Mouse (Mus musculus) adrenal gland, postnatal 10 days (tissue): ENCODE data around the gene Uggt1. TPM values are rescaled to one million over a fixed set of nuclear protein-coding genes. Genes with fewer than 3 reads are reported as not detected.

Experiments used
- DNase-seq: peaks from one replicate; pipeline ENCODE4 v3.0.0; 2021; ENCODE audit warnings: mixed read lengths
- total RNA-seq, 2 experiments: library from RNA; stranded (reverse); gene quantifications; 2 replicates each; pipeline ENCODE4 v1.2.3; 2021

Uggt1 gene
- total RNA-seq, 2 experiments from 2014 or later = 35.2 to 44.5 TPM

- DNase-seq = no peak
Measured at GRCm38 (mm10) chr1:36180038-36180437, 64.5 kb downstream of the Uggt1 start.

DNA sequence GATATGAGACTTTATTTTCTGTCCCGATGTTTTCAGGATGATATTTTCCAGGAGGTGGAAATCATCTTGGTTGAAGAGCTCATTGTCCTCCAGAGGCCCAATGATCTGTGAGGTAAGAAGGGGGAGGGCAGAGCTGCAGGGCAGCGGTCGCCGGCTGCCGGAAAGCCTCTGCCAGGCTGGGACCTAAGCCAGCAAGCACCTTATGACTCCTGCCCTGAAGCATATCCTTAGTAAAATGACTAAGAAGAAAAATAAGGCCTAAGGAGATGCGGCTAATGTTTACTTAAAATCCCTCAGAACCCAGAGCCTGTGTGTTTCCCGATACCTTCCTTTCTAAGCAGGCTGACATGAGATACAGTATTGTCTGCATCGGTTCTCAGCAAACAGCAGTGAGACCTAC lies 71.1 kb downstream of the Uggt1 start:
- no peak for DNase-seq

DNA sequence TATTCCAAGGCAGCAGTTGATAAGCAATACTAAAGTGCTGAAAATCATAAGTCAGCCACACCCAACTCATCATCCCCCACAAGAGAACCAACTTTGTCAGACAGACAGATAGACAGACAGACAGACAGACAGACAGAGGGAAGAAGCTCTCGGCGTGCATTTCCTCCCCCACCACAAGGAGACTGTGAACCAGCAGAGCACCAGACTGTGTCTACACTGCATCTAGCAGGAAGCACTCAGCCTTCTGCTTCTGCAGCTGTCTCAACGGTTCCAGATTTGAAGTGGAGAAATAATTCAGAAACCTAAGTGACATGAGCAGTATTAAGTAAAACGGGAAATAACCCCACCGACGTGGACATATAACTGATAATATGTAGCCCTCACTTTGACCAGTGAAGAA lies 71.6 kb downstream of the Uggt1 start:
- DNase-seq = no peak

- DNase-seq = no peak
Measured at GRCm38 (mm10) chr1:36162687-36163086, 81.8 kb downstream of the Uggt1 start.

DNA sequence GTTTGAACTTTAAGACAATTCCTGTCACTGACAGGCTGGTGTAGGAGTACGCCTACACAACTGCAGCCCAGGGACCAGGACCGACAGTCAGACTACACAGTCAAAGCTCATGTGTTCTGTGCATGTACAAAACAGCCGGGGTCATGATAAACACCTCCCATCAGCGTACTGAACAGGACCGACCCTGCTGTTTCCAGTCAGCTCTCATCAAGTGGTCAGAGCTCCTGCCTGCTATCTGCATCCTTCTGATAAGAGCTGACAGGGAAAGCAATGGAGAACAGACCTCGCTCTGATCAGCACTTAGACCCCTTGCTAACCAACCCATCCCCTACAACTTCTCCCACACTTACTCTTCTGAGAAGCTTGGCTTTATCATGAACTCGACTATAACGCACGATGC lies 83.3 kb downstream of the Uggt1 start:
- no peak for DNase-seq

- no peak for DNase-seq
Measured at GRCm38 (mm10) chr1:36160246-36160645, 84.3 kb downstream of the Uggt1 start.

- peak; percentile 31 for DNase-seq
Measured at GRCm38 (mm10) chr1:36149411-36149810, 95.1 kb downstream of the Uggt1 start.

DNA sequence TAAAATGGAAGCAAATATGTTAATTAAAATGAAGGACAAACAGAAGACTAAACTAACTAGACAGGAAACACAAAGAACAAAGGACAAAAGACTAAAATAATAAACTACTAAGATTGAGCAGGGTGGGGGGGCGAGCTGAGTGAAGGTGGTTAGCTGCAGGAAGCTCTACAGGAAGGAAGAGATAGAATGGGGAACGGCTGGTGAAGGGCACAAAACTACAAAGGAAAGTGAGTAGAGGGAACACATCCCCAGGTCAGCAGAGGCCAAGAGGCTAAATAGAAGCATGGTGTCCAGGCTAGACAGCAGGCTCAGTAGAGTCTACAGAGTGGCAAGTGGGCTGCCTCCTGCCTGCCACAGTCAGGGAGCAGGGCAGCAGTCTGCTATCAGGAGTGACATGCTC lies 95.7 kb downstream of the Uggt1 start:
- no peak for DNase-seq

- DNase-seq = peak; percentile 53
Measured at GRCm38 (mm10) chr1:36145050-36145449, 99.5 kb downstream of the Uggt1 start.

DNA sequence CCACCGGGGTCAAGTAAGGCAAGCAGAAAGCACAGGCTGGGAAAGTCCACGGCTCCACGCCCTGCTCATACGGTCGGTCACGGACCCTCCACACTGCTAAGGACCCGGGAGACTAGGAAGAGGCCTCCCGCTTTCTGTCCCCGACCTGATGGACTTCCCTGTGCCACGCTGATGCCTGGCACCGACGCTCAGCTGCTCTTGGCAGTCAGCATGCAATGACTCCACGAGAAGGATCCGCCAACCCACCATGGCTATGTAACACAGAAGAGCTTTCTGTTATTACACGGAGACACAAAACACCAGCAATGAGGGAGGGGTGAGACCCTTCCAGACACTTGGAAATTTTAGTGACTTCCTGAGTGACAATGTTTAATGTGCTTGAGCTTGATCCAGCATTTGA lies 104.2 kb downstream of the Uggt1 start:
- no peak for DNase-seq

GRCm38 (mm10) chr1:36134584-36134983 lies 109.9 kb downstream of the Uggt1 start:
- peak; percentile 90 for DNase-seq

GRCm38 (mm10) chr1:36133647-36134046 lies 110.9 kb downstream of the Uggt1 start:
- no peak for DNase-seq

DNA sequence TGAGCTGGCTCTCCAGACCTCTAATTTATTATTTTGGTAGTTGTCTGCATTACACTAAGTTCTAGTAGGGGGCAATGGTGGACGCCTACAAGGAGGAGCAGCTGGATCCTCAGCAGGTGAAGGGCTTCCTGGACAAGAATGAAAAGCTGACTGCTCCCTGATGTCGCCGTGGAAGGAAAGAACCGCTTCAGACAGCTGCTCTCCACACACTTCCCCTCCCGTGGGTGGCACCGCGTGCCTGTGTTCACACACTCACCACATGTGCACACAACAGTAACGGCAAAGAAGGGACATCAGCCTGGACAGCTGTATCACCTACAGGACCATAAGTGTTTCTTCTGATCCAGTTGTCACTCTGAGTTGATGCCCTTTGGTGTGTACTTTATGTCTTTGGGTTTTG lies 111.5 kb downstream of the Uggt1 start:
- DNase-seq = no peak

GRCm38 (mm10) chr1:36132211-36132610 lies 112.3 kb downstream of the Uggt1 start:
- DNase-seq = no peak

- no peak for DNase-seq
Measured at GRCm38 (mm10) chr1:36131766-36132165, 112.8 kb downstream of the Uggt1 start.

GRCm38 (mm10) chr1:36131154-36131553 lies 113.4 kb downstream of the Uggt1 start:
- peak; percentile 45 for DNase-seq

- peak; percentile 46 for DNase-seq
Measured at GRCm38 (mm10) chr1:36130307-36131035, 114.0 kb downstream of the Uggt1 start.

DNA sequence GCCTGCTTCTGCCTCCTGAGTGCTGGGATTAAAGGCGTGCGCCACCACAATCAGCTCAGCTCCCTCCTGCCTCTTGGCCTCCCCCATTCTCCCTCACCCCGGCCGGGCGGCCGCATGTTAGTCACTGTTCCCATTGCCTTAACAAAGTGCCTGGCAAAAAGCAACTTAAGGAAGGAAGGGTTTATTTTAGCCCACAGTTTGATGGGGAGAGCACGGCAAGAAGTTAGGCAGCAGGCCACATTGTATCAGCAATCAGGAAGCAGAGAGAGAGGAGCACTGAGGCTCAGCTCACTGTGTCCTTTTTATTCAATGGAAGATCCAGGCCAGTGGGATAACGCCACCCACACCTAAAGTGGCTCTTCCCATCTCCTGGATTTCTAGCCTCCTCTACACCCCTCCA lies 114.6 kb downstream of the Uggt1 start:
- DNase-seq = no peak

DNA sequence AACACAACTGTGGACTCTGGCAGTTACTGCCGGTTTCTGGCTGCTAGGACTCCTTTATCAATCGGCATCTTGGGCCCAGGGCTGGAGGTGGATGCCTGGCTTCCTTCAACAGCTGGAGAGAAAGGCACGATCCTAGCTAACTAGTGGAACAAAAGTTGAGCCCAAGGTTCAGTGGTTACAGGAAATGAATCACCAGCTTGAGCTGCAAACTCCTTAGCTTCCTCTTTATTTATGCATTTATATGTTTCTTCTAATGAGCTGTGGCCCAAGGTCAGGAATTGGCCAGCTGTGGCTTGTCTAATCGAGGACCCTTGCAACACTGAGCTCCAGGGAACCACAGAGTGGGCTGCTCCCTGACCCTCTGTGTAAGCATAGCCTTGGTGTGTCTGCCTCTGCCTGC lies 115.4 kb downstream of the Uggt1 start:
- DNase-seq = no peak

DNA sequence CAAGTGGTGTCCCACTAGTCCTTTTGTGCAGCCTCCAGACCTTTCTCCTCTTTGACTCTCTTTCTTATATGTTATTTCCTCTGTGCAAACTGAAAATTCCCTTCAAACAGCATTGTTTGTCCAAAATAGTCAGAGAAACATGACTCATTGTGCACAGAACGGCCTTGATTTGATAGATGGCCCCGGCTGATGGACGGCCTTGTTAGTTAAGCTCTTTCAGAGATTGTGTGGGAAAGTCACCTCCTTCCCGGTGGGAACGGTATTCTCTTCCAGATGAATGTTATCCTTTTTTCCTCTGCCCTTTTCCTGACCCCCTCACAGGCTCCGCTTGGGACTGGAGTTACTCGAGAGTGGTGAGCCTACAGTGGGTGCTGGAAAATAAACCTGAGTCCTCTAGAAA lies 119.4 kb downstream of the Uggt1 start:
- DNase-seq = peak; percentile 69

- DNase-seq = no peak
Measured at GRCm38 (mm10) chr1:36121172-36121571, 123.3 kb downstream of the Uggt1 start.

DNA sequence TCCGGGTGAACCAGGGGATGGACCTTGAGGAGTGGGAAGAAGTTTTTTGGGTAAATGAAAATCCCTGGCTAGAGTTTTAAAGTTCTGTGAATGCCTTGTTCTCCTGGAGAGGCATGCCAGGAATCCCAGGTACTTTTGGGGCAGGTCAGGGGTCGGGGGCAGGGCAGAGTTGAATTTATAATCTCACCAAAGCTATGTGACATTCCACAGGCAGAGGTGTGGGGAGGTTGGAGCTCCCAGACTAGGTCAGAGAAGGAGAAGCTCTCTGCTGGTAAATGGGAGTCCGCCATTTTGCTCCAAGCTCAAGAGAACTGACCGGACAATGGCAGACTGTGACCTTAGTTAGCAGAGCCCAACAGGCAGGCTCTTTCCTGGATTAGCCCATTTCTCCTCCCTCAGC lies 125.1 kb downstream of the Uggt1 start:
- DNase-seq = no peak

- DNase-seq = no peak
Measured at GRCm38 (mm10) chr1:36118958-36119357, 125.6 kb downstream of the Uggt1 start.

- DNase-seq = peak; percentile 52
Measured at GRCm38 (mm10) chr1:36118061-36118685, 126.3 kb downstream of the Uggt1 start.
